ENCODE assay signal across 9 mouse cellular contexts in the genomic region with DNA sequence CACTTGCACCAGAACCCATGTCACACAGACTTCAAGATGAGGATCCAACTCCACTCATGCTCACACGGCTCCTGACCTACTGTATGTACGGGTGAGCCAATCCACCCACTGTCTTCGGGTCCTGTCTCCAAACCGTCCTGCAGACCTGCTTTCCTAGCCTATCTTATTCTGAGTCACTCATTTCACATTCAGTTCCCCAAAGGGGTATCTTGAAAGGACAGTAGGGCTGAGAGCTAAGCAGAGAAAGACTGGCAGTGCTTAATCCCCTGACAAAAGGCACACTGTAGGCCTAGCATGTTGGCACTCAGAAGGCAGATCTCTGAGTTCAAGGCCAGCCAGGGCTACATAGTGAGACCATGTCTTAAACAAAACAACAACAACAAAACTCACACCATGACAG. TPM values are rescaled to one million over a fixed set of nuclear protein-coding genes. Genes with fewer than 3 reads are reported as not detected.
DNase-seq lines count a peak whose midpoint lies in the region; ATAC-seq and TF ChIP-seq lines count a peak whose summit lies in the region.
"Had no signal": no experiment of that assay in that cellular context is flagged by ENCODE, and none has a peak within 500 bp of the region (broad histone marks: within the 10 kb centered on the region; RNA-seq: fewer than 3 reads in every experiment).

No protein-coding gene starts in this region.

- H3K4me1 ChIP-seq in megakaryocyte, embryonic 14.5 days: peaks cover 84% of the 10 kb centered on the region
- H3K4me1 ChIP-seq in forebrain, embryonic 16.5 days (replicated peaks; ENCODE audit: control insufficient read depth, insufficient read depth, low read length): peaks cover 38% of the 10 kb centered on the region
- peaks cover 84% of the 10 kb centered on the region for H3K4me1 ChIP-seq in liver, embryonic 12.5 days
- H3K4me1 ChIP-seq in stomach, postnatal 0 days (replicated peaks; ENCODE audit: control insufficient read depth, insufficient read depth): peaks cover 16% of the 10 kb centered on the region

- peaks cover 70% of the 10 kb centered on the region for H3K36me3 ChIP-seq in megakaryocyte, embryonic 14.5 days (replicated peaks; ENCODE audit: low read length)
- H3K36me3 ChIP-seq in forebrain, embryonic 16.5 days (ENCODE audit: control insufficient read depth, insufficient read depth): 0 out of 2 replicates have a peak, but pooled peaks cover 2% of the 10 kb centered on the region
- H3K36me3 ChIP-seq in liver, embryonic 12.5 days: peaks cover 47% of the 10 kb centered on the region
- H3K36me3 ChIP-seq in stomach, postnatal 0 days (ENCODE audit: control insufficient read depth, insufficient read depth, low read length): peaks cover 5% of the 10 kb centered on the region; the same call in 1 of the 2 replicates

- H3K9ac ChIP-seq in forebrain, embryonic 16.5 days (replicated peaks; ENCODE audit: low read depth, low read length): no peak overlapping the region
- peak overlapping the region; percentile 100 for H3K9ac ChIP-seq in liver, embryonic 12.5 days
- no peak overlapping the region for H3K9ac ChIP-seq in stomach, postnatal 0 days (ENCODE audit: low read length)

- H3K4me2 ChIP-seq in forebrain, embryonic 16.5 days (ENCODE audit: low read length): peak overlapping the region; percentile 97
- peak overlapping the region; percentile 89 for H3K4me2 ChIP-seq in liver, embryonic 12.5 days
- H3K4me2 ChIP-seq in stomach, postnatal 0 days (replicated peaks; ENCODE audit: low read depth): no peak overlapping the region; the same call in 1 of the 2 replicates

- DNase-seq in stomach, postnatal 0 days (ENCODE audit: low spot score): no peak
- no peak for DNase-seq in urinary bladder, postnatal 4 days (ENCODE audit: low spot score in 2 of 2)
- DNase-seq in thymus, postnatal 36 days: no peak
- DNase-seq: cerebellum, postnatal 25 days had no signal

- WGBS in forebrain, embryonic 16.5 days: 69% methylated on average over 4 of the region's 4 CpGs
- 64% methylated on average over 4 of the region's 4 CpGs for WGBS in liver, embryonic 12.5 days (ENCODE audit: insufficient replicate concordance)
- 56% methylated on average over 4 of the region's 4 CpGs for WGBS in stomach, postnatal 0 days

- no peaks in the 10 kb centered on the region for H3K9me3 ChIP-seq in megakaryocyte, embryonic 14.5 days
- H3K9me3 ChIP-seq in forebrain, embryonic 16.5 days (ENCODE audit: control insufficient read depth, low read length): no peaks in the 10 kb centered on the region
- no peaks in the 10 kb centered on the region for H3K9me3 ChIP-seq in liver, embryonic 12.5 days (replicated peaks)
- H3K9me3 ChIP-seq in stomach, postnatal 0 days (ENCODE audit: control insufficient read depth, low read length): no peaks in the 10 kb centered on the region

- TF ChIP-seq EP300 in stomach, postnatal 0 days (optimal IDR thresholded peaks at IDR 0.05): no peak

- H3K4me3 ChIP-seq in megakaryocyte, embryonic 14.5 days (replicated peaks): peak overlapping the region; percentile 95
- no peak overlapping the region for H3K4me3 ChIP-seq in forebrain, embryonic 16.5 days (replicated peaks; ENCODE audit: low read length)
- H3K4me3 ChIP-seq in liver, embryonic 12.5 days: no peak overlapping the region
- peak overlapping the region; percentile 1; the same call in 1 of the 2 replicates for H3K4me3 ChIP-seq in stomach, postnatal 0 days (ENCODE audit: low read depth, low read length)

- no peak for ATAC-seq in megakaryocyte, adult 5-6 weeks (ENCODE audit: poor library complexity, severe bottlenecking)
- no peak for ATAC-seq in forebrain, embryonic 16.5 days
- no peak for ATAC-seq in liver, embryonic 12.5 days
- ATAC-seq in stomach, postnatal 0 days (ENCODE audit: low FRiP score, low TSS enrichment): no peak

- no peaks in the 10 kb centered on the region for H3K27me3 ChIP-seq in megakaryocyte, embryonic 14.5 days (replicated peaks)
- no peaks in the 10 kb centered on the region for H3K27me3 ChIP-seq in forebrain, embryonic 16.5 days (replicated peaks; ENCODE audit: control insufficient read depth, insufficient read depth, low read length)
- H3K27me3 ChIP-seq in liver, embryonic 12.5 days (replicated peaks): no peaks in the 10 kb centered on the region
- H3K27me3 ChIP-seq in stomach, postnatal 0 days (ENCODE audit: control insufficient read depth, insufficient read depth, low read length): no peaks in the 10 kb centered on the region

- H3K27ac ChIP-seq in forebrain, embryonic 16.5 days (ENCODE audit: low read length): no peak overlapping the region
- H3K27ac ChIP-seq in liver, embryonic 12.5 days: peak overlapping the region; percentile 97
- no peak overlapping the region for H3K27ac ChIP-seq in stomach, postnatal 0 days (replicated peaks)

- no peak for TF ChIP-seq CTCF in stomach, postnatal 0 days (IDR thresholded peaks at IDR 0.05; ENCODE audit: low read depth)

RNA-seq across cellular contexts. Expression of a gene that starts 2.7 kb away (rescaled TPM):
- polyA plus RNA-seq in megakaryocyte, embryonic 14.5 days (2012; ENCODE audit: insufficient read depth, low replicate concordance): 152 and 176 TPM in 2 replicates
- 56.0 and 64.8 TPM in 2 replicates for total RNA-seq in megakaryocyte, adult 5-6 weeks (2015)
- 67.8 and 69.7 TPM in 2 replicates for total RNA-seq in megakaryocyte, adult 5-6 weeks (2017)
- 146 and 149 TPM in 2 replicates for polyA plus RNA-seq in forebrain, embryonic 16.5 days (2015; fragmentation: Nextera tagmentation; extraction: Ambion mirVana)
- polyA plus RNA-seq in liver, embryonic 12.5 days (2016; fragmentation: Nextera tagmentation; extraction: Ambion mirVana): 58.4 and 61.1 TPM in 2 replicates
- 60.7 and 63.8 TPM in 2 replicates for polyA plus RNA-seq in stomach, postnatal 0 days (2015; fragmentation: Nextera tagmentation; extraction: Ambion mirVana)

RNA-seq across cellular contexts. Expression of a gene that starts 40.1 kb away (rescaled TPM):
- 673 and 816 TPM in 2 replicates for polyA plus RNA-seq in megakaryocyte, embryonic 14.5 days (2012; ENCODE audit: insufficient read depth, low replicate concordance)
- total RNA-seq in megakaryocyte, adult 5-6 weeks (2015): 21.4 and 24.6 TPM in 2 replicates
- 35.2 and 40.7 TPM in 2 replicates for total RNA-seq in megakaryocyte, adult 5-6 weeks (2017)
- polyA plus RNA-seq in forebrain, embryonic 16.5 days (2015; fragmentation: Nextera tagmentation; extraction: Ambion mirVana): 7.7 and 9.5 TPM in 2 replicates
- polyA plus RNA-seq in liver, embryonic 12.5 days (2016; fragmentation: Nextera tagmentation; extraction: Ambion mirVana): 166 and 170 TPM in 2 replicates
- 7.2 and 10.0 TPM in 2 replicates for polyA plus RNA-seq in stomach, postnatal 0 days (2015; fragmentation: Nextera tagmentation; extraction: Ambion mirVana)

RNA-seq across cellular contexts. Expression of a gene that starts 50.8 kb away (rescaled TPM):
- polyA plus RNA-seq in megakaryocyte, embryonic 14.5 days (2012; ENCODE audit: insufficient read depth, low replicate concordance): 28.5 and 38.2 TPM in 2 replicates
- total RNA-seq in megakaryocyte, adult 5-6 weeks (2015): 52.3 and 53.9 TPM in 2 replicates
- 14.8 and 17.3 TPM in 2 replicates for total RNA-seq in megakaryocyte, adult 5-6 weeks (2017)
- not detected in 2 replicates for polyA plus RNA-seq in forebrain, embryonic 16.5 days (2015; fragmentation: Nextera tagmentation; extraction: Ambion mirVana)
- polyA plus RNA-seq in liver, embryonic 12.5 days (2016; fragmentation: Nextera tagmentation; extraction: Ambion mirVana): 0.33 and 0.54 TPM in 2 replicates
- polyA plus RNA-seq in stomach, postnatal 0 days (2015; fragmentation: Nextera tagmentation; extraction: Ambion mirVana): 0.31 and 0.51 TPM in 2 replicates
- polyA plus RNA-seq: heart, postnatal 0 days had no signal

RNA-seq across cellular contexts. Expression of a gene that starts 55.7 kb away (rescaled TPM):
- 2.0 TPM in 1 of 2 replicates, not detected in the other for polyA plus RNA-seq in megakaryocyte, embryonic 14.5 days (2012; ENCODE audit: insufficient read depth, low replicate concordance)
- 0.30 and 1.2 TPM in 2 replicates for total RNA-seq in megakaryocyte, adult 5-6 weeks (2015)
- 2.1 and 2.4 TPM in 2 replicates for total RNA-seq in megakaryocyte, adult 5-6 weeks (2017)
- 7.3 and 8.8 TPM in 2 replicates for polyA plus RNA-seq in forebrain, embryonic 16.5 days (2015; fragmentation: Nextera tagmentation; extraction: Ambion mirVana)
- 2.9 and 3.2 TPM in 2 replicates for polyA plus RNA-seq in liver, embryonic 12.5 days (2016; fragmentation: Nextera tagmentation; extraction: Ambion mirVana)
- 1.1 and 1.4 TPM in 2 replicates for polyA plus RNA-seq in stomach, postnatal 0 days (2015; fragmentation: Nextera tagmentation; extraction: Ambion mirVana)

Comparison
In these comparisons a context has a peak if more than half of its experiments do, and no peak if none do; other contexts are left out.
1. H3K4me3 ChIP-seq: peak in megakaryocyte, embryonic 14.5 days (single experiment) and stomach, postnatal 0 days (single experiment); none in forebrain, embryonic 16.5 days (single experiment) and liver, embryonic 12.5 days (single experiment).
2. RNA of a gene that starts 40.1 kb away (polyA plus RNA-seq): 673 to 816 TPM in megakaryocyte, embryonic 14.5 days and 166 to 170 TPM in liver, embryonic 12.5 days; 7.2 to 10.0 TPM in stomach, postnatal 0 days and 7.7 to 9.5 TPM in forebrain, embryonic 16.5 days; every median in the first group is over 10 times any median in the second.
3. RNA of a gene that starts 50.8 kb away (polyA plus RNA-seq): 28.5 to 38.2 TPM in megakaryocyte, embryonic 14.5 days; 0.31 to 0.51 TPM in stomach, postnatal 0 days, 0.33 to 0.54 TPM in liver, embryonic 12.5 days and not detected in forebrain, embryonic 16.5 days; every median in the first group is over 10 times any median in the second.